Mouse (Mus musculus): ENCODE results near the gene Cog1.

- TF ChIP-seq CTCF (IDR thresholded peaks at IDR 0.05) (no peak), EP300 (IDR thresholded peaks at IDR 0.05) (no peak)
Measured at GRCm38 (mm10) chr11:113666648-113667047, 17.7 kb downstream of the Cog1 start.
